In genomic region chr19:36701809-36702622, GRCm38 (mm10) we compare ENCODE assay signal across 14 mouse cellular contexts. TPM values are rescaled to one million over a fixed set of nuclear protein-coding genes. Genes with fewer than 3 reads are reported as not detected.
DNase-seq lines count a peak whose midpoint lies in the region; ATAC-seq and TF ChIP-seq lines count a peak whose summit lies in the region.
"Had no signal": no experiment of that assay in that cellular context is flagged by ENCODE, and none has a peak within 500 bp of the region (broad histone marks: within the 10 kb centered on the region; RNA-seq: fewer than 3 reads in every experiment).

No protein-coding gene starts in this region.

- no peaks in the 10 kb centered on the region for H3K36me3 ChIP-seq in forebrain, embryonic 11.5 days (ENCODE audit: control insufficient read depth, insufficient read depth, low read length)
- H3K36me3 ChIP-seq in forebrain, embryonic 13.5 days (ENCODE audit: poor library complexity, severe bottlenecking) = no peaks in the 10 kb centered on the region
- no peaks in the 10 kb centered on the region for H3K36me3 ChIP-seq in kidney, postnatal 0 days (ENCODE audit: insufficient read depth, low read length)

- no peak for TF ChIP-seq CTCF in kidney, postnatal 0 days (IDR thresholded peaks at IDR 0.05; ENCODE audit: low read depth)

- H3K27me3 ChIP-seq in forebrain, embryonic 11.5 days (ENCODE audit: control insufficient read depth, insufficient read depth, low read length) = no peaks in the 10 kb centered on the region
- H3K27me3 ChIP-seq in forebrain, embryonic 13.5 days = no peaks in the 10 kb centered on the region
- H3K27me3 ChIP-seq in kidney, postnatal 0 days (ENCODE audit: insufficient read depth, low read length) = no peaks in the 10 kb centered on the region

- no peak overlapping the region for H3K4me2 ChIP-seq in forebrain, embryonic 11.5 days (ENCODE audit: low read depth, low read length, severe bottlenecking)
- H3K4me2 ChIP-seq in forebrain, embryonic 13.5 days = no peak overlapping the region
- H3K4me2 ChIP-seq in kidney, postnatal 0 days (ENCODE audit: low read length) = no peak overlapping the region

- H3K9me3 ChIP-seq in forebrain, embryonic 11.5 days (ENCODE audit: control insufficient read depth, low read length) = no peaks in the 10 kb centered on the region
- no peaks in the 10 kb centered on the region; the same call in 1 of the 2 replicates for H3K9me3 ChIP-seq in forebrain, embryonic 13.5 days (replicated peaks)
- peaks cover 5% of the 10 kb centered on the region; the same call in 1 of the 2 replicates for H3K9me3 ChIP-seq in kidney, postnatal 0 days (replicated peaks; ENCODE audit: low read length)

- H3K27ac ChIP-seq in forebrain, embryonic 11.5 days (ENCODE audit: low read depth, low read length) = no peak overlapping the region
- H3K27ac ChIP-seq in forebrain, embryonic 13.5 days = no peak overlapping the region
- no peak overlapping the region for H3K27ac ChIP-seq in kidney, postnatal 0 days

- DNase-seq in forebrain, embryonic 11.5 days (ENCODE audit: low spot score) = peak; percentile 20
- peak; percentile 45 for DNase-seq in kidney, postnatal 0 days (ENCODE audit: low spot score)
- DNase-seq in kidney, adult 11 months = no peak
- peak; percentile 62 for DNase-seq in adipocyte (ENCODE audit: low spot score)
- DNase-seq in lung, postnatal 10 days = peak; percentile 52
- DNase-seq in spleen, postnatal 4 days (ENCODE audit: low spot score in 2 of 2) = no peak
- DNase-seq: adrenal gland, adult 8-10 months; B cell, adult 2 months; gastrocnemius, postnatal 10 days; liver; thymus, postnatal 14 days had no signal

- no peaks in the 10 kb centered on the region for H3K4me1 ChIP-seq in forebrain, embryonic 11.5 days (replicated peaks; ENCODE audit: control insufficient read depth, insufficient read depth, low read length)
- peaks cover 15% of the 10 kb centered on the region for H3K4me1 ChIP-seq in forebrain, embryonic 13.5 days
- H3K4me1 ChIP-seq in kidney, postnatal 0 days (replicated peaks; ENCODE audit: insufficient read depth, low read length) = no peaks in the 10 kb centered on the region

- no peak for ATAC-seq in forebrain, embryonic 11.5 days (replicated peaks; ENCODE audit: low FRiP score)
- ATAC-seq in forebrain, embryonic 13.5 days = no peak
- no peak for ATAC-seq in kidney, postnatal 0 days (replicated peaks; ENCODE audit: low FRiP score, low read depth)
- ATAC-seq in granulocyte monocyte progenitor cell, adult 5-6 weeks (replicated peaks; ENCODE audit: poor library complexity, severe bottlenecking) = no peak

- no peak overlapping the region for H3K4me3 ChIP-seq in forebrain, embryonic 11.5 days (ENCODE audit: low read depth, low read length)
- no peak overlapping the region for H3K4me3 ChIP-seq in forebrain, embryonic 13.5 days
- no peak overlapping the region for H3K4me3 ChIP-seq in kidney, postnatal 0 days (replicated peaks; ENCODE audit: low read depth, low read length)
- H3K4me3 ChIP-seq: erythroblast, embryonic 14.5 days had no signal

- no peak overlapping the region for H3K9ac ChIP-seq in forebrain, embryonic 11.5 days (ENCODE audit: low read length)
- H3K9ac ChIP-seq in forebrain, embryonic 13.5 days = no peak overlapping the region
- H3K9ac ChIP-seq in kidney, postnatal 0 days (ENCODE audit: low read depth, low read length) = no peak overlapping the region

- 71% methylated on average over 9 of the region's 9 CpGs for WGBS in forebrain, embryonic 11.5 days
- 72% methylated on average over 9 of the region's 9 CpGs for WGBS in forebrain, embryonic 13.5 days
- WGBS in kidney, postnatal 0 days = 47% methylated on average over 9 of the region's 9 CpGs

RNA-seq across cellular contexts. Expression of gene Ppp1r3c, which starts 34.4 kb away (rescaled TPM):
- 2.0 and 2.1 TPM in 2 replicates for polyA plus RNA-seq in forebrain, embryonic 11.5 days (2014; fragmentation: Nextera tagmentation; extraction: Ambion mirVana)
- polyA plus RNA-seq in forebrain, embryonic 13.5 days (2015; fragmentation: Nextera tagmentation; extraction: Ambion mirVana) = 3.7 and 4.9 TPM in 2 replicates
- polyA plus RNA-seq in kidney, postnatal 0 days (2015; fragmentation: Nextera tagmentation; extraction: Ambion mirVana) = 11.1 and 12.4 TPM in 2 replicates
- not detected in 2 replicates for total RNA-seq in granulocyte monocyte progenitor cell, adult 5-6 weeks (2014; fragmentation: Nextera tagmentation)
- total RNA-seq in granulocyte monocyte progenitor cell, adult 5-6 weeks (2017) = not detected in 2 replicates
- polyA plus RNA-seq: erythroblast, embryonic 14.5 days had no signal

Comparison
In these comparisons a context has a peak if more than half of its experiments do, and no peak if none do; other contexts are left out.
1. DNase-seq: peak in forebrain, embryonic 11.5 days (single experiment), kidney, postnatal 0 days (single experiment), adipocyte (single experiment) and lung, postnatal 10 days (single experiment); none in kidney, adult 11 months (single experiment) and spleen, postnatal 4 days (0 of 2).